Mouse (Mus musculus) small intestine, adult 2 months (tissue): ENCODE data around the gene Cox4i2.

Source experiments
- CTCF ChIP-seq: fragments of 200-500 bp; IDR thresholded peaks from 2 replicates; pipeline ENCODE4 v1.5.1; 2012; ENCODE audit warnings: low read depth, mild to moderate bottlenecking, control low read depth, inconsistent platforms, low read length, moderate library complexity, mixed read lengths; ENCODE audit not compliant: insufficient replicate concordance, insufficient read length; ENCODE audit errors: extremely low read depth
- POLR2A ChIP-seq: fragments of 200-500 bp; IDR thresholded peaks from 2 replicates; pipeline ENCODE4 v1.6.1; 2012; ENCODE audit warnings: low read depth, mild to moderate bottlenecking, control low read depth, inconsistent platforms, low read length, moderate library complexity

- TF ChIP-seq CTCF, result no peak
- no peak for TF ChIP-seq POLR2A
These were observed 33.6 kb downstream of the Cox4i2 start for GRCm38 (mm10) chr2:152787543-152787942.
